Mouse (Mus musculus) heart, embryonic 12.5 days (tissue): Measurements from ENCODE around the gene Dach1. TPM values are rescaled to one million over a fixed set of nuclear protein-coding genes. Genes with fewer than 3 reads are reported as not detected.

Experiments used
- ATAC-seq: fragments of 200-750 bp; cut with Nextera tagmentation; 2 replicates; pipeline ENCODE4 v1.8.0; 2017; ENCODE audit warnings: moderate TSS enrichment, moderate library complexity; ENCODE audit not compliant: insufficient number of reproducible peaks, low FRiP score
- H3K27ac ChIP-seq: fragments of 300-500 bp; sonication (generic); 2 replicates; pipeline ENCODE4 v1.5.1; 2016; ENCODE audit warnings: mild to moderate bottlenecking, moderate library complexity; ENCODE audit not compliant: poor library complexity, severe bottlenecking
- H3K27me3 ChIP-seq: fragments of 300-500 bp; sonication (generic); replicated peaks from 2 replicates; pipeline ENCODE4 v1.6.1; 2016; ENCODE audit warnings: mild to moderate bottlenecking, moderate library complexity
- H3K36me3 ChIP-seq: fragments of 300-500 bp; sonication (generic); 2 replicates; pipeline ENCODE4 v1.6.1; 2016; ENCODE audit warnings: mild to moderate bottlenecking, moderate library complexity
- H3K4me1 ChIP-seq: fragments of 300-500 bp; sonication (generic); replicated peaks from 2 replicates; pipeline ENCODE4 v1.6.1; 2016; ENCODE audit warnings: mild to moderate bottlenecking
- H3K4me2 ChIP-seq: fragments of 300-500 bp; sonication (generic); 2 replicates; pipeline ENCODE4 v1.6.1; 2016; ENCODE audit warnings: mild to moderate bottlenecking, moderate library complexity
- H3K4me3 ChIP-seq: fragments of 300-500 bp; sonication (generic); 2 replicates; pipeline ENCODE4 v1.5.1; 2016; ENCODE audit warnings: mild to moderate bottlenecking
- H3K9ac ChIP-seq: fragments of 300-500 bp; sonication (generic); 2 replicates; pipeline ENCODE4 v1.6.1; 2016; ENCODE audit warnings: mild to moderate bottlenecking, moderate library complexity
- H3K9me3 ChIP-seq: fragments of 300-500 bp; sonication (generic); replicated peaks from 2 replicates; pipeline ENCODE4 v1.6.1; 2016; ENCODE audit warnings: mild to moderate bottlenecking, moderate library complexity
- WGBS: fragments of 180-500 bp; shearing (Covaris S2); methylation state at CpG from one replicate; pipeline ENCODE4 v1.1.7; 2016; 5-methylcytosine and 5-hydroxymethylcytosine counted together
- polyA plus RNA-seq: library from polyadenylated mRNA; unstranded; fragments of >200 nt; fragmentation: Nextera tagmentation; extraction: Ambion mirVana; gene quantifications from 2 replicates; pipeline ENCODE4 v1.2.1, GENCODE M21; 2016

The Dach1 gene
- polyA plus RNA-seq, 1 experiment from 2014 or later, result 3.3 TPM

DNA sequence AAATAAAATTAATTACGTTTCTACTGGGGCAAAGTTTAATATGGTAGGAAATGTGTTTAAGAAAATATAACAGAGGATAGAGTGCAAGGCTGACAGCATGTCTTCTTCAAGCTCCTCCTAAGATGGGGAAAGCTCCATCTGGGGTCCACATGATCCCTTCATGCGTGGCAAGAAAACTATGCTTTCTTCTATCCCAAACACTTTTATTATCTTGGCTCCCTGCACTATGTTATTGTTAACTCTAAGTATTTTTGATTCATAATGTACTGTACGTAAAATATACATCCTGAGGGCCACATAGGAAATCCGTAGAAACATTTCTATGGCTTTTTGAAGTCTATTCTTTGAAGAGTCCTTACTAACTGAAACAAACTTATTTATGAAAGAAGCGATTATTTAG is 330.3 kb downstream of the Dach1 start:
- Histone ChIP-seq H3K27ac (no peak overlapping the region), H3K27me3 (no peaks in the 10 kb centered on the region), H3K4me1 (no peaks in the 10 kb centered on the region), H3K9me3 (no peaks in the 10 kb centered on the region), H3K4me3 (no peak overlapping the region), H3K4me2 (no peak overlapping the region), H3K36me3 (no peaks in the 10 kb centered on the region), H3K9ac (no peak overlapping the region)
- WGBS, result 79% methylated on average over 5 of the region's 5 CpGs
- ATAC-seq, result no peak

- no peaks in the 10 kb centered on the region for H3K36me3 ChIP-seq
- no peak overlapping the region for H3K4me2 ChIP-seq
- no peak overlapping the region for H3K4me3 ChIP-seq
- no peaks in the 10 kb centered on the region for H3K4me1 ChIP-seq
- WGBS, result 72% methylated on average over 3 of the region's 3 CpGs
- no peak for ATAC-seq
- no peaks in the 10 kb centered on the region for H3K27me3 ChIP-seq
- no peak overlapping the region for H3K9ac ChIP-seq
- H3K27ac ChIP-seq, result no peak overlapping the region
- no peaks in the 10 kb centered on the region for H3K9me3 ChIP-seq
Observed at GRCm38 (mm10) chr14:97829865-97830264, 339.7 kb downstream of the Dach1 start.

- Histone ChIP-seq H3K36me3 (no peaks in the 10 kb centered on the region), H3K4me1 (no peaks in the 10 kb centered on the region), H3K27me3 (no peaks in the 10 kb centered on the region), H3K27ac (no peak overlapping the region), H3K9ac (no peak overlapping the region), H3K9me3 (no peaks in the 10 kb centered on the region), H3K4me3 (no peak overlapping the region), H3K4me2 (no peak overlapping the region)
- WGBS, result 72% methylated on average over 7 of the region's 7 CpGs
- ATAC-seq, result no peak
Observed at GRCm38 (mm10) chr14:97814555-97815175, 354.9 kb downstream of the Dach1 start.

- 78% methylated on average over 11 of the region's 11 CpGs for WGBS
- no peak for ATAC-seq
- H3K27me3 ChIP-seq, result no peaks in the 10 kb centered on the region
- H3K4me3 ChIP-seq, result no peak overlapping the region
- H3K36me3 ChIP-seq, result no peaks in the 10 kb centered on the region
- H3K9me3 ChIP-seq, result no peaks in the 10 kb centered on the region
- H3K9ac ChIP-seq, result no peak overlapping the region
- no peak overlapping the region for H3K4me2 ChIP-seq
- H3K4me1 ChIP-seq, result no peaks in the 10 kb centered on the region
- no peak overlapping the region for H3K27ac ChIP-seq
Observed at GRCm38 (mm10) chr14:97813557-97813956, 356.0 kb downstream of the Dach1 start.

GRCm38 (mm10) chr14:97795385-97795952 is 374.1 kb downstream of the Dach1 start:
- no peaks in the 10 kb centered on the region for H3K27me3 ChIP-seq
- H3K36me3 ChIP-seq, result no peaks in the 10 kb centered on the region
- H3K4me2 ChIP-seq, result no peak overlapping the region
- no peak overlapping the region for H3K4me3 ChIP-seq
- no peak for ATAC-seq
- WGBS, result 76% methylated on average over 5 of the region's 5 CpGs
- no peak overlapping the region for H3K9ac ChIP-seq
- H3K4me1 ChIP-seq, result no peaks in the 10 kb centered on the region
- no peaks in the 10 kb centered on the region for H3K9me3 ChIP-seq
- no peak overlapping the region for H3K27ac ChIP-seq

- no peak for ATAC-seq
- Histone ChIP-seq H3K9ac (no peak overlapping the region), H3K27ac (no peak overlapping the region), H3K4me3 (no peak overlapping the region), H3K9me3 (peaks cover 4% of the 10 kb centered on the region; the same call in 1 of the 2 replicates), H3K36me3 (no peaks in the 10 kb centered on the region), H3K4me1 (no peaks in the 10 kb centered on the region), H3K27me3 (no peaks in the 10 kb centered on the region), H3K4me2 (no peak overlapping the region)
- WGBS, result 73% methylated on average over 2 of the region's 2 CpGs
Observed at GRCm38 (mm10) chr14:97774135-97774767, 395.3 kb downstream of the Dach1 start.

- Histone ChIP-seq H3K4me3 (no peak overlapping the region), H3K36me3 (no peaks in the 10 kb centered on the region), H3K4me2 (no peak overlapping the region), H3K9ac (no peak overlapping the region), H3K4me1 (no peaks in the 10 kb centered on the region), H3K9me3 (no peaks in the 10 kb centered on the region), H3K27me3 (no peaks in the 10 kb centered on the region), H3K27ac (no peak overlapping the region)
- ATAC-seq, result no peak
- 71% methylated on average over 4 of the region's 4 CpGs for WGBS
Observed at GRCm38 (mm10) chr14:97754400-97754799, 415.2 kb downstream of the Dach1 start.

GRCm38 (mm10) chr14:97753973-97754372 is 415.6 kb downstream of the Dach1 start:
- H3K4me3 ChIP-seq, result no peak overlapping the region
- H3K27me3 ChIP-seq, result no peaks in the 10 kb centered on the region
- H3K36me3 ChIP-seq, result no peaks in the 10 kb centered on the region
- no peaks in the 10 kb centered on the region for H3K9me3 ChIP-seq
- WGBS, result 75% methylated on average over 2 of the region's 2 CpGs
- no peak for ATAC-seq
- H3K27ac ChIP-seq, result no peak overlapping the region
- H3K9ac ChIP-seq, result no peak overlapping the region
- H3K4me2 ChIP-seq, result no peak overlapping the region
- no peaks in the 10 kb centered on the region for H3K4me1 ChIP-seq

GRCm38 (mm10) chr14:97743252-97743651 is 426.3 kb downstream of the Dach1 start:
- no peaks in the 10 kb centered on the region for H3K9me3 ChIP-seq
- H3K36me3 ChIP-seq, result no peaks in the 10 kb centered on the region
- no peak overlapping the region for H3K27ac ChIP-seq
- H3K9ac ChIP-seq, result no peak overlapping the region
- no peak overlapping the region for H3K4me3 ChIP-seq
- ATAC-seq, result no peak
- 0 out of 2 replicates have a peak, but pooled peaks cover 11% of the 10 kb centered on the region for H3K4me1 ChIP-seq
- H3K27me3 ChIP-seq, result no peaks in the 10 kb centered on the region
- H3K4me2 ChIP-seq, result no peak overlapping the region
- WGBS, result 75% methylated on average over 2 of the region's 2 CpGs

DNA sequence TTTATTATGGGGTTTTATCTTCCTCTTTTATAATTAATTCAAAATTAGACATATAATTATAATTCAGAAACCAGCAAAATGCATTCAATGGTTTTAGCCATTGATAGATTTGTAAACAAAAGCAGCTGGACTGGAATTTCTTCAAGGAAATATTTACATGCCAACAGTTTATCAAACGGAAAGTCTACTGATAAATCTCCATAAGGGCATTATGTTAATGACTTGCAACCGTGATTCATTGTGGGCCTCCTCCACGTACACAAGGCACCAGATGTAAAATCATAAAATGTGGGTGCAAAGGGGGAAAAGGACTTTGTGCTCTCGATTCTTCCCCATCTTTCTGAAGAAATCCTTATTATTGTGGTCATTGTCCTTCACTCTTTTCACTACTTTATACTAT is 426.8 kb downstream of the Dach1 start:
- no peak overlapping the region for H3K9ac ChIP-seq
- H3K27me3 ChIP-seq, result no peaks in the 10 kb centered on the region
- no peak overlapping the region for H3K4me3 ChIP-seq
- no peak for ATAC-seq
- WGBS, result 71% methylated on average over 4 of the region's 4 CpGs
- no peak overlapping the region for H3K4me2 ChIP-seq
- 0 out of 2 replicates have a peak, but pooled peaks cover 11% of the 10 kb centered on the region for H3K4me1 ChIP-seq
- H3K27ac ChIP-seq, result no peak overlapping the region
- H3K9me3 ChIP-seq, result no peaks in the 10 kb centered on the region
- no peaks in the 10 kb centered on the region for H3K36me3 ChIP-seq
